Mouse (Mus musculus) thymus, adult 18-20 months (tissue): ENCODE data around the gene Col24a1.

ENCODE experiments used
- DNase-seq, 2 experiments: peaks; one replicate each; pipeline ENCODE4 v3.0.0; 2022; ENCODE audit warnings: mixed read lengths in 2 of 2

The Col24a1 gene

DNA sequence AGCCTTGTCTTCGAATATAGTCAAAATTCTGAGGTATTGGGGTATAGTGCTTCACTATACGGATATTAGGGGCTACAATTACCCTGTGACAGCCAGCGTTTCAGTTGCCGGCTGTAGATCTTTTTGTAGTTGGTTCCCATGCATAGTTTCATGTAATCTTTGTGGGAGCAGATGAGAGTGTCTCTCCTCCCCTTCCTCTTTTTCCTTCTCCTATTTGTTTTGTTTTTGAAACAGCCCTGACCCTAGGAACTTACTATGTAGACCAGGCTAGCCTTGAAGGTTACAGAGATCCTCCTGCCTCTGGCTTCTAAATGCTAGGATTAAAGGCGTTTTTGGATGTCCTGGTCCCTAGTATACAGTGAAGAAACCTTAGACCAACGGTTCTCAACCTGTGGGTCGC, 283.1 kb downstream of the Col24a1 start:
- no peak for DNase-seq

DNA sequence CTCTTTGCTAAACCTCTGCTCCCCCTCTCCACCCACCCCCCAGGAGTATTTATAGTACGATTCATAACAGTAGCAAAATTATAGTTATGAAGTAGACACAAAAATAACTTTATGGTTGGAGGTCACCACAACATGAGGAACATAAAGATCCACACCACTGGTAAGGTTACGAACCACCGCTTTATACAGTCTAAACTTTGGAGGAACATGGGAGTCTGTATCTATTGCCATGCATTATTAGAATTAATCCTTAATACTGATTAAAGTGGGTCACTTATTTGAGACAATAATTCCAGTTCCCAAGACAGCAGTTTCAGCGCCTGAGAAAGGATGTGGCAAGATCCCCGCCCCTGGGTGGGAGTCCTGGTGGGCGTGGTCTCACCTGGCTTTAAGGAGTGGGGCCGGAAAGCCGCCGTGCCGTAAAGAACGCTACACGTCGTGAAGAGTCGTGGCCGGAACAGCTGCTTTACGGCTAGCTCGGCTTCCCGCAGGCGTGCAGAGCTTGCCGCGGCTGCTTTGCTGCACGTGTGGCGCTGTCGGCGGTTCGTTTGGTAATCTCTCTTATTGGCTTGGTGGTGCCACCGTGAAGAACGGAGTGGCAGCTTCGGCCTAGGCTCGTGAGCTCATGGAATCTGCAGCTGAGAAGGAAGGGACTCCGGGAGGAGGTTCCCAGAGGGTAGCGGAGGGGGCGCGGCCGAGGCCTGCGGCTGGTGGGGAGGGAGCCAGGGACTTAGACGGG, 283.6 kb downstream of the Col24a1 start, which contains the start of gene Znhit6:
TSS of gene Znhit6 (plus strand) at position 463 of the 739 bp plus-strand sequence.
- peak; percentile 87 to 88 for DNase-seq

DNA sequence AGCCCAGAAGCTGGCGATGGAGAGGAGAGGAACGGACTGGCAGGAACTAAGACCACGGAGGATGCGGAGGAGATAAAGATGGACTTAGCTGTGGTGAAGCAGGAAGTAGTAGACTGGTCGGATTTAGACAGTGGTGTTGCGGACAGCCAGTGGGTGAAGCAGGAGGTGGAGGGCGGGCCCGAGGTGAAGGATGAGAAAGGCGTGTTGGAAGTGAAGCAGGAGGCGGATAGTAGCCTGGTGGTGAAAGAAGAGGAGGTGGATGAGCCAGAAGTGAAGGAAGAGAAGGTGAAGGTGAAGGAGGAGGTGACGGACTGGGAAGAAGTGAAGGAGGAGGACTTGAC, 284.2 kb downstream of the Col24a1 start:
- no peak for DNase-seq

DNA sequence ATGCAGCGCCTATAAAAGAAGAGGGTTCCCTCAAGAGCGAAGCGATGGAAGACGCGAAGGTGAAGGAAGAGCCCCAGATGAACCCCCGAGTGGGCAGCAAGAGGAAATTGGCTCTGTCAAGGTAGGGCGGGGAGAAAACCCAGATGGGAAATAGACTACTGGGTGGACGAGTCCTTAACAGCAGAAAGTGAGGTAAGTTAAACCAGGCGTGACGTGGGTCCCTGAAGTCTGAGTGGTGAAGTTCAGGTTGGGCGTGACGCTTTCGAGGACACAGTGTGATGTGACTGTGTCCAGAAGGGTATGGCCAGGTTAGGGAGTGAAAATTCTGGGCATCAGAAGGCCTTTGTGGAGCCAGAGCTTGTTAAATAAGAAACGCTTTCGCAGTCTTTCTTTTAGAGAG, 284.6 kb downstream of the Col24a1 start:
- no peak for DNase-seq

DNA sequence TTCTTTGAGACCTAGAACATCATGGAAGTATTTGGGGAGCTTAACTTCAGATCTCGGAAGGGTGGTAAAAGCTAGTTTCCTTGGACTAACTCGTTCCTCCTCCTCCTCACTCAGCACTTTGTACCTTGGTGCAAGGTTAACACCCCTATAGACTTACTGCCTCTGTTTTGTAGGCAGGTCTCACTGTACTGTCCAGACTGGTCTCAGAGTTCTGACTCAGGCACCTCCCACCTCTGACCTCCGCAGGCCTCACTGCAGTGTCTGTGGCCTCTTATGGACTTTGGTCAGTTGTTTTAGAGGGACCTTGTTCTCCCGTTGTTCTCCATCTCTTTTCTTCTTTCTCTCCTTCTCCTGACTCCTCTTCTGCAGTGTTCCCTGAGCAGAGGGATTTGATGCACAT, 290.8 kb downstream of the Col24a1 start:
- no peak for DNase-seq

DNA sequence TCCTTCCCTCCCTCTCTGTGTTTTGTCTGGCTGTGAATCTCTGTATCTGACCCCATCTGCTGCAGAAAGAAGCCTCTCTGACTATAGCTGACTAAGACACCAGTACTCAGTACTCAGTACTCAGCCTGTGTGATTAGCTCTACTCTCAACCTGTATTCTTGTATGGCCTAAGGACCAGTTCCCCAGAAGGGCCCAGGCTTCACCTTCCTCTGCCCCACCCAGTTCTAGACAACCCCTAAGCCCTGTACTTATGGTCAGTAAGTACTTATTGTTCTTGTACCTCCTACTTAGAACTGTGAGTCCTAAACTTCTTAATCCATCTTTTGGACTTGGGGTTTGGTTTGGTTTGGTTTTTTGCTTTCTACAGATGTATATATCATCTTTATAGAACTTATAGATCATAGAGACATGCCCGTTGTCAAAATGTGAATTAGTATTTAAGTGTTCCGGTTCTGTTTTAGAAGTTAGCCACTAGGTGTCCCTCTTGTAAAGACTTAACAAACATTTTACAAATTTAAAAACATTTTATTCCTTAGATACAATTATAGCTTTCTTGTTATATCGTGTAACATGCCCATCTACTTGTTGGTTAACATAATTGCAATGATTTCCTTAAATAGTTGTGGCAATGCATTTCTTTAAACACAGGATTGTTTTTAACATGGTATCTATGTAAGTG, 291.4 kb downstream of the Col24a1 start:
- DNase-seq = no peak

DNA sequence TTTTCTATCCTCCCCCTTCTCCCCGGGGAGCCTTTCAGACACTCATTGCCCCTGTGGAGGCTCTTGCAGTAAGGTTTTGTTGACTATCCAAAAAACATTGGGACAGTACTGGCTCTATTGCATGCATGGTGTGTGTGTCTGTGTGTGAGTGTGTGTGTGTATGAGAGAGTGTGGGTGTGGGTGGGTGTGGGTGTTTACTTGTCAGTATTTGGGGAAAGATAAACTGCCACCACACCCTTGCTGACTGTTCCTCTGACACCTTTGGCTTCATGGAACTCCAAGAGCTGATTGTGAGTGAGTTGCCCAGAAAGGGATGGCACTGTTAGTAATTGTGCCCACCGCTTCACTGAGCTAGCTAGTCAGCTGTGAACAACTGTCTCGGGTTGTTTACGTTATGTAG, 298.3 kb downstream of the Col24a1 start:
- DNase-seq = no peak

DNA sequence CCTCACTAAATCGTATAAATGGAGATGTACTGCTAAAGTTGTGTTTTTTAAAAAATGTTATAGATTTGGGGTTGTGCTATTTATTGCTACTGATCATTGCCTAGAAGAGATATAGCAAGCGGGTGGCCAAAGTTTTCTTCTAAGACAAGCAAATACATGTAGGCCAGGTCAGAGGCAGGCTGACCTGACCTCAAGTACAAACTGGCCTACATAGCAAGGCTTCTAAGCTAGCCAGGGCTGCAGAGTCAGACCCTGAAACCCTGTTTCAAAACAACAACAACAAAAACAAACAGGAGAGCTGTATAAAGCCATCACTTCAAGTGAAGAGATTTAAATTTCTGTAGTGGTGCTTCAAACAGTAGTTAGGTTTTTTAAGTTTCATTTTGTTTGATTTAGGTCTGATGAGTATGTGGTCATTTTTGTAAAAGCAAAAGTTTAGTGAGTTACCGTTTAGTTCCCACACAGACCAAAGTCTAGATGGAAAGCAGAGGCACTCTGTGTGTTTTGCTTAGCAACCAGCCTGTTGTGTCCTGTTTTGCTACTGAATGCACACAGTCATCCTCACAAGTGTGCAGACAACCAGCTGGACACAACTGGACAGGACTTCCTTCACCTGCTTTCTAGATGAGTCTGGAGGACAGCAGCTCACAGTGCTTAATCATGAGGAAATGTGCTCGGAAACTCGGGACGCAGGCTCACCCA, 299.7 kb downstream of the Col24a1 start:
- DNase-seq = no peak

DNA sequence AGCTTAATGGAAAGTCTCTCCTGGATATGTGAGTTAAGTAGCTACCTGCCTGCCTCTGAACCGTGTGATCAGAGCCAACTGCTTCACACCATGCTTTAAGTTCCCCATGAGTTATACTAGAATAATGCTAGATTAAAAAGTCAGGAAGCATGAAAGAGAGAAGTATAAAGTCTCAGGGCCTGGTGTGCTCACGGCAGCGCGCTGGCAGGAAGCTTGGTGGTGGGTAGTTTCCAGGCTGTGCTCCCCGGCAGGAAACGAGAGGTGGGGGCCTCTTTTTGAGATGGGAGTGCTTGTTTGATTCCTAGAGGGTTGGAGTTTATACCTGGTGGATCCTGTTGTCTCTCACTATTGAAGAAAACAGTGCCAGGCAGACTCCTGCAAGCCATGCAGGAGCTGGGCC, 303.1 kb downstream of the Col24a1 start:
- no peak for DNase-seq

DNA sequence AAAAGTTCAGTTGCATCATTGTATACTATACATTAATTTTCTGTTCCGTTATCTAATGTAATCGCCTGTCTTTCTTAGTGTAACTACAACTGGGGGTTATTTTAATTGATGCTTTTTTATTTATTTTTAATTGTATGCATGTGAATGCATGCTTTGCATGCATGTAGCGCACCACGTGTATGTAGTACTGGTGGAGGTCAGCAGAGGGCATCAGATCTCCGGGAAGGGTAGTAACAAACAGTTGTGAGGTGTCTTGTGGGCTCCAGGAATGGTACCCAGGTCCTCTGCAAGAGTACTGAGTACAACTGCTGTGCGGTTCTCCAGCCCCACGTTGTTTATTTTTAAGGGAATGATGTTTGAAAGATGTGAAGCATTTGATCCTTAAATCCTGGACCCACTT, 306.8 kb downstream of the Col24a1 start:
- no peak for DNase-seq

DNA sequence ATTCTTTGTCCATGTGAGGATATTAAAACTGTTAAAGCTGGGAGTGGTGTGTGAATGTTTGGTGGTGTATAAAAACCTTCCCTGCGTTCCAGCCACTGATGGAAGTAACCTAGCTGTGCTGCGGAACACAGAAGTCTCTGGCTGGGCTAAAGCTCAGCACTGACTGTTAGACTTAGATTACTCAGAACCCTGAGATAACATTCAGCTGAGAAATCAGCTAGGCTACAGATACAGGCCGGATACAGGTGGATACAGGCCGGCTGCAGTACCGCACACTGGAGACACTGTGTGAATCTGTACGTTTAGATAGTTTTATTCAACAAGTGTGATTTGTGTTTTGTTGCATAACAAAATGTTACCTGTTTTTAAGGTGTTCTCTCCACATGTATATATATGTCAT, 308.5 kb downstream of the Col24a1 start:
- DNase-seq = no peak

DNA sequence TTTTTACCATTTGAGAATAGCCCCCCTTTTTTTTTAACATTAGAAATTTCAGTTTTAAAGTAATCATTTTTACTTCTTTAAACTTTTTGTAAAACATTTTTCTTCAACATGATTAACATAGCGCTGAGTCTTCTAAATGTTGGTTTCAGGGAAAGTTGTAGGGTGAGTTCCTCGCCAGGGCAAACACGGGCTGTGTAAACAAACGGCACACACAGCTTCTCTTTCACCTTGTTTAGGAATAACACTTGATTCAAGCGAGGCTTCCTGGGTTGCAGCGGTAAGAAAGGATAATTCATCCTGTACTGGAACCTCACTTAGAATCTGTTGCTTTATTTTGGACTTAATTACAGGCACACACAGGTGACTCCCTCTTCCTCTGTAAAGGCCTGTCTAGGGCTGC, 309.1 kb downstream of the Col24a1 start:
- no peak for DNase-seq
